Mouse (Mus musculus): ENCODE measurements around the gene Pwp2.

DNA sequence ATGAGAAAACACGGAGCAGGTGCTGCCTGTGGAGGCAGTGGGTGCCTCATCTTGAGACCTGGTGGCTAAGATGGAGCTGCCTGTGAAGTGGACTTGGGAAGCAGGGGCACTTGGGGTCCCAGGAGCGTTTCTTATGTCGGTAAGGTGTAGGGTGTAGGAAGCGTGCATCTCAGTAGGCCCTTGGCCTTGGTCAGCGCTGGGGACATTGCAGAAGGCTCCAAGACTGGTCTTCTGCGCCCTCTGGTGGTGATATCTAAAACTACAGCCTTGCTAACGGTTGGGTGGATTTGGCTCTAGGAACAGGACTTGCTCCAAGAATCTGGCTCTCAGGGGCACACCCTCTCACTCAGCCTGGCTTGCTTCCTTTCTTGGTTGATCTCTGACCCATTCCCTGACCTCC is 25.0 kb downstream of the Pwp2 start:
- TF ChIP-seq GATA1 (IDR thresholded peaks at IDR 0.05; ENCODE audit: borderline replicate concordance, low read length) (no peak), CTCF (IDR thresholded peaks at IDR 0.05; ENCODE audit: low read depth, low read length) (peak; percentile 97), POLR2AphosphoS5 (IDR thresholded peaks at IDR 0.05; ENCODE audit: insufficient replicate concordance, low read depth, low read length) (no peak)
